Mouse (Mus musculus) thymus, adult 2 months (tissue): ENCODE measurements around the gene Rnf6.

Source experiments
- CTCF ChIP-seq: fragments of 200-500 bp; IDR thresholded peaks from 2 replicates; pipeline ENCODE4 v1.5.1; 2012; ENCODE audit warnings: mild to moderate bottlenecking, control low read depth, low read length, moderate library complexity, borderline replicate concordance; ENCODE audit not compliant: control insufficient read depth, poor library complexity, insufficient read depth; ENCODE audit errors: extremely low read depth
- POLR2A ChIP-seq: fragments of 200-500 bp; IDR thresholded peaks from 2 replicates; pipeline ENCODE4 v1.6.1; 2012; ENCODE audit warnings: mild to moderate bottlenecking, low read length, control low read depth, moderate library complexity; ENCODE audit not compliant: control insufficient read depth, poor library complexity, insufficient read depth; ENCODE audit errors: extremely low read depth

DNA sequence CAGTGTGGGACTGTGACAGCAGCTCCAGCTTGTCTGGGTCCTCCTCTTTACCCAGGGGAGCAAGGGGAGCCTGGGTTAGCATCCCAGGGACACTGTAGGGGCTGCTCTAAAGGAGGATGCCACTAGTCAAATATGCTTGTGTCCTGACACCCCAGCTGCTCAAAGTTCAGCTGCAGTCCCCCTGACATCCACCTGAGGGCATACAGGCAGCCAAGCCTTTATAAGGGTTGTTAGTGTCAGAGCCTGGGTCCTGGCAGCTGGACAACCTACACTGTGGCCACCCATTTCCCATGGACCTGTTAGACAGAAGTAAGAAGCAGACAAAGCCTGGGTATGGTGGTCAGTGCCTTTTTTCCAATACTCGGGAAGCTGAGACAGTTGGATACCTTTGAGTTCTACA lies 33.2 kb downstream of the Rnf6 start:
- TF ChIP-seq POLR2A (no peak), CTCF (no peak)
